Mouse (Mus musculus): Measurements from ENCODE around the gene Ift172. TPM values are rescaled to one million over a fixed set of nuclear protein-coding genes. Genes with fewer than 3 reads are reported as not detected.

The Ift172 gene
- 0.30 and 0.43 TPM in 2 replicates for polyA plus RNA-seq (2012)

DNA sequence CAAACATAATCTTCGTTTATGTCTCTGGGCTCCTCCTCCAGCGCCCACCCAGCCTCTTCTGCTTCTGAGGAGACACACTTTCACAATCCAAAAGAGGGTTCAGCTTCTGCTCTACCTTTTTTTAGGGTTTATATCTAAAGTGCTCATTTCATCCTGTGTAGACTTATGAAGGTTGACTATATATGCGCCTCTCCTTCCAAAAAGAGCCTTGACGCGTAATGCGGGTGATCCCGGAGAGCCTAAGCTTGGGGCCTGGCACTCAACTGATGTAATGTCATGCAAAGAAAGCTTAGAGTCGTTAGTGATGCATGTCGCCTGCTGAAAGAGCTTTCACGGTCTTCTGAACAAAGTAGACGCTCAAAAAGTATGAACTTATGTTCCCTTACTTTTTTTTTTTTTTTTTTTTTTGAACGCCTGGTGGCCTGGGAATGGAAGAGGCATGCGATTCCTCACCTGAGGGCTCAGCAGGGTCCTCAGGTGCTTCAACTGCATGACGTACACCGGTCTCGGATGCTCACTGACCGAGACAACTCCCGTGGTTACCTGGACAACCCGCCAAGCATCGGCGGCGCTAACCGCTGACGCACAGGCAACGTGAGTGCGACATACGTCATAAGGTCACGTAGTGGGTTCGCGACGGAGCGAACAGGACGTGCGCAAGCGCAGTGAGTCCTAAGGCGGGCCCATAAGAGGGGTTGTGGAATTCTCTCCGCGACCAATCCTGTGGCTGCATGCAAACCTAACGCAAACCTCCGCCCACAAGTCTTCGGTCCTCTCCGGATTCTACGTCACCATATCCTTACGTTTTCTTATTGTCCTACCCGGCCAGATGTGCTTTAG is at the start of gene Ift172:
Gene Ift172, minus strand, starts transcription at position 596 of the 840 bp plus-strand sequence.
- peak within 1 kb of the TSS; percentile 69 for H3K4me3 ChIP-seq (replicated peaks)
- peaks cover 4% of the 10 kb centered on the region for H3K36me3 ChIP-seq (ENCODE audit: control insufficient read depth)
- TF ChIP-seq GATA1 (IDR thresholded peaks at IDR 0.05; ENCODE audit: low read length) (no peak), TAL1 (IDR thresholded peaks at IDR 0.05; ENCODE audit: low read length) (no peak)
- H3K9me3 ChIP-seq (ENCODE audit: control insufficient read depth, low read length): no peaks in the 10 kb centered on the region; the same call in 1 of the 2 replicates
- H3K4me1 ChIP-seq (ENCODE audit: control insufficient read depth): peaks cover 37% of the 10 kb centered on the region
- peaks cover 28% of the 10 kb centered on the region for H3K27me3 ChIP-seq (ENCODE audit: control insufficient read depth)

DNA sequence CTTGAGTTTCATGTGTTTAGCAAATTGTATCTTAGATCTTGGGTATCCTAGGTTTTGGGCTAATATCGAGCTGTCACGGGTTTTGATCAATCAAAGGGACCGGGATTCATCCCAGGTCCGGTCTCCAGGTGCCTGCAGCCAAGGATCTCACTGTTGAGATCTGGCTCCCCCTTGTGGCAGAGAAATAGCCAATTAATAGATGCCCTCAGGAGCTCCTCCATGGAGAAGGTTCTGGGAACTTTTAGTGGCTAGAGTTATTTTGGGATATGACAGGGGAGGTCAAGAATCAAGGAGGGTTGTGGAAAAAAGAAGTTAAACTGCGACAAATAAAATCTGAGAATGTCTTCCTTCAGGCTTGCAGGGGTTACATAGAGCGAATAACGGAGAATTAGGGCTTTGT is 37.3 kb upstream of the Ift172 start:
- no peak overlapping the region for H3K4me3 ChIP-seq (replicated peaks)
- H3K4me1 ChIP-seq (ENCODE audit: control insufficient read depth): no peaks in the 10 kb centered on the region
- peaks cover 8% of the 10 kb centered on the region for H3K9me3 ChIP-seq (ENCODE audit: control insufficient read depth, low read length)
- H3K36me3 ChIP-seq (ENCODE audit: control insufficient read depth): no peaks in the 10 kb centered on the region
- H3K27me3 ChIP-seq (ENCODE audit: control insufficient read depth): no peaks in the 10 kb centered on the region
- no peak for TF ChIP-seq TAL1 (IDR thresholded peaks at IDR 0.05; ENCODE audit: low read length)
- no peak for TF ChIP-seq GATA1 (IDR thresholded peaks at IDR 0.05; ENCODE audit: low read length)

DNA sequence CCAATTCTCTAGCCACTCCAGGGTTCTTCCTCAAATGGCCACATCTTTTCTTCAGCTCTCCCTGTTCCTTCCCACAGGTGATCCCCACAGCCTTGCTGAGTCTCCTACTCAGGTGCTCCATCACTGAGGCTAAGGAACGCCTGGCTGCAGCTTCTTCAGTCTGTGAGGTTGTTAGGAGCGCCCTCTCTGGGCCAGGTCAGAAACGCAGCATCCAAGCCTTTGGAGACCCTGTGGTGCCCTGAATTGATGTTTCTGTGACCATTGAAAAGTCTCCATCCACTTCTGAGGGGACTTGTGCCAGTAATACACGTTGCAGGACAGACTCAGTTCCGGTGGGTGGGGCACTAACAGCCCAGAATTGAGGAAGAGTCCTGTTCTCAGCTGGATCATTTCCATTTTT is 35.9 kb upstream of the Ift172 start:
- H3K4me1 ChIP-seq (ENCODE audit: control insufficient read depth): no peaks in the 10 kb centered on the region
- no peaks in the 10 kb centered on the region for H3K36me3 ChIP-seq (ENCODE audit: control insufficient read depth)
- no peaks in the 10 kb centered on the region for H3K9me3 ChIP-seq (ENCODE audit: control insufficient read depth, low read length)
- no peaks in the 10 kb centered on the region for H3K27me3 ChIP-seq (ENCODE audit: control insufficient read depth)
- no peak overlapping the region for H3K4me3 ChIP-seq (replicated peaks)
- TF ChIP-seq TAL1 (IDR thresholded peaks at IDR 0.05; ENCODE audit: low read length) (no peak), GATA1 (IDR thresholded peaks at IDR 0.05; ENCODE audit: low read length) (no peak)

DNA sequence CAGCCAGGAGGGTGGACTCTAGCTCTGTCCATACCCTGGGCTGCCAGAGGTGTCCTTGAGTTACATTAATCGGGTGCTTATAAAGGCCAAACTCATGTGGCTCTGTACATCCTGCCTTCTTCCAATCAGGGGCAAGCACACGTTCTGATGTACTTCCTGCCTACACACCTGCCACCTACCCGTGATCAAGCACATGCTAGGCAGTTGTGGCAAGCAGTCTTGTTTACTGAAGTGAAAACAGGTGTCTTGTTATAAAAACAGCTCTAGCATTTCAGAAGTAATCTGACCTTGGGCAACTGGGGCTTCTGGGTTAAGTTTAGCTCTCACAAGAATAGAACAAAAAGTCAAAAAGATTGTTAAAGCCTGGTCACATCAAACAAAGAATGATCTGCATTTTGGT is 33.2 kb upstream of the Ift172 start:
- Histone ChIP-seq H3K4me1 (ENCODE audit: control insufficient read depth) (no peaks in the 10 kb centered on the region), H3K36me3 (ENCODE audit: control insufficient read depth) (no peaks in the 10 kb centered on the region), H3K27me3 (ENCODE audit: control insufficient read depth) (no peaks in the 10 kb centered on the region), H3K9me3 (ENCODE audit: control insufficient read depth, low read length) (peaks cover 2% of the 10 kb centered on the region; the same call in 1 of the 2 replicates), H3K4me3 (replicated peaks) (no peak overlapping the region)
- TF ChIP-seq TAL1 (IDR thresholded peaks at IDR 0.05; ENCODE audit: low read length): no peak
- TF ChIP-seq GATA1 (IDR thresholded peaks at IDR 0.05; ENCODE audit: low read length): no peak

DNA sequence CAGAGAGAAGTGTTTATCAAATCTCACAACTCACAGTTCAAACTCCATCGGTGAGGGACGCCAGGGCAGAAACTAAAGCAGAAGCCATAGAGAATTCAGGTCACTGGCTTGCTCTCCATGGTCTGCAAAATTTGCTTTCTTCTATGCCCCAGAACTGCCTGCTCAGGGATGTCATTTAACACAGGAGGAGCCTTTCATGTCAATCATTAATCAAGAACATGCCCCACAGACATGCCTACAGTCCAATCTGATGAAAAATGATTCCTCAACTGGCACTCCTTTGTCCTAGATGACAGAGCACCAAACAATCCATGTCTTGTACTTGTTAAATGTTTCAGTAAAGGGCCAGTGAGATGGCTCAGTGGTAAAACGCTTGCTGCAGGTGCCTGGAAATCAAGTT is 31.9 kb upstream of the Ift172 start:
- TF ChIP-seq GATA1 (IDR thresholded peaks at IDR 0.05; ENCODE audit: low read length): no peak
- TF ChIP-seq TAL1 (IDR thresholded peaks at IDR 0.05; ENCODE audit: low read length): no peak
- Histone ChIP-seq H3K9me3 (ENCODE audit: control insufficient read depth, low read length) (peaks cover 2% of the 10 kb centered on the region; the same call in 1 of the 2 replicates), H3K36me3 (ENCODE audit: control insufficient read depth) (no peaks in the 10 kb centered on the region), H3K27me3 (ENCODE audit: control insufficient read depth) (no peaks in the 10 kb centered on the region), H3K4me1 (ENCODE audit: control insufficient read depth) (no peaks in the 10 kb centered on the region), H3K4me3 (replicated peaks) (no peak overlapping the region)

DNA sequence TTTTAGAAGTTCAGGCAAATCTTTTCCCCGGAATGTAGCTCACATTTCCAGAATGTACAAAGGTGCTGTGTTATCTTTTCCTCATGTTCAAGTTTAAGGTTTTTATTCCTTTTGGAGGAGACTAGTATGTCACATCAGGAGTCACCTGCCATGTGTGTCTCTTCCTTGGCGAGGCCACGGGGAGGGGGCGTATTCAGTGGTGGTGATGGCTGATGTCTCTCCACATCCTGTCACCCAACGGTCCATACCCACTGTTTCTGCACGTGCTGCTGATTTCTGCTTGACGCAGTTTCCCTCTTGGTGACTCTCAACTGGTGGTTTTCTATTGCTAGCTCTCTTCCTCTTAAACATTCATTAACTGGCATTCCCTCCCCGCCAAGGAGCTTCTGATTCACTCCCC is 21.9 kb upstream of the Ift172 start:
- Histone ChIP-seq H3K36me3 (ENCODE audit: control insufficient read depth) (no peaks in the 10 kb centered on the region; the same call in 1 of the 2 replicates), H3K27me3 (ENCODE audit: control insufficient read depth) (no peaks in the 10 kb centered on the region), H3K4me1 (ENCODE audit: control insufficient read depth) (no peaks in the 10 kb centered on the region), H3K4me3 (replicated peaks) (no peak overlapping the region), H3K9me3 (ENCODE audit: control insufficient read depth, low read length) (no peaks in the 10 kb centered on the region; the same call in 1 of the 2 replicates)
- TF ChIP-seq GATA1 (IDR thresholded peaks at IDR 0.05; ENCODE audit: low read length) (no peak), TAL1 (IDR thresholded peaks at IDR 0.05; ENCODE audit: low read length) (no peak)

DNA sequence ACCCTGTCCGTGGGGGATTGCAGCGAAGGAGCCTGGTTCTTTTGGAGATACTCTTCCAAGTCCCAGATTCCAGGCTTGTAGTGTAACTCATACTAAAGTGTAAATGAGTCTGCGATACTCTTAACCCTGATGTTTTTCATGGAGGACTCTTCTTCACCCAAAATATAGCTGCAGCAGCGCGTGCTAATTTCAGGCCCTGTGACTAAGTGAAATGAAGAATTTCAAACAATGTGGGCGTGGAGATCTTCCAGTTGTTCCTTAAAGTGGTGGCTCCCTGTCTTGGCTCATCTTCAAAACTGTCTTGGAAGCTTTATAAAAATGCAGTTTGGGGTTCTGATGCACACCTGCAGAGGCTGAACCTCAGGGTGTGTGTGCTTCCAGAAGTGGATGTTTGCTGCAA is 12.2 kb upstream of the Ift172 start:
- no peak overlapping the region for H3K4me3 ChIP-seq (replicated peaks)
- H3K27me3 ChIP-seq (ENCODE audit: control insufficient read depth): peaks cover 8% of the 10 kb centered on the region
- H3K36me3 ChIP-seq (ENCODE audit: control insufficient read depth): no peaks in the 10 kb centered on the region
- H3K4me1 ChIP-seq (ENCODE audit: control insufficient read depth): no peaks in the 10 kb centered on the region
- TF ChIP-seq TAL1 (IDR thresholded peaks at IDR 0.05; ENCODE audit: low read length) (no peak), GATA1 (IDR thresholded peaks at IDR 0.05; ENCODE audit: low read length) (no peak)
- H3K9me3 ChIP-seq (ENCODE audit: control insufficient read depth, low read length): no peaks in the 10 kb centered on the region

DNA sequence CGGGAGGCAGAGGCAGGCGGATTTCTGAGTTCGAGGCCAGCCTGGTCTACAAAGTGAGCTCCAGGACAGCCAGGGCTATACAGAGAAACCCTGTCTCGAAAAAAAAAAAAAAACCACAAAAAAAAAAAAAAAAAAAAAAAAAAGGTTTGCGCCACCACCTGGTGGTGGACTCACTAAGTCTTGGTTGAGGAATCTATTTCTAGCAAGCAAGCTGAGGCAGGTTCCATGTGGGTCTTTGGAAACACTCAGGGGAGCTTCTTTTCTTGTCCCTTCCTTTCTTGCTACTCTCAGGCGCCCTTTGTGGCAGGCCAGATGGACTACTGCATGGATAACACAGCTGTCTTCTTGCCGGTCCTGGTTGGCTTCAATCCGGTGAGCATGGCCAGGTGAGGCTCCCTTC is 10.9 kb upstream of the Ift172 start:
- Histone ChIP-seq H3K9me3 (ENCODE audit: control insufficient read depth, low read length) (no peaks in the 10 kb centered on the region), H3K4me1 (ENCODE audit: control insufficient read depth) (no peaks in the 10 kb centered on the region), H3K36me3 (ENCODE audit: control insufficient read depth) (no peaks in the 10 kb centered on the region), H3K4me3 (replicated peaks) (no peak overlapping the region), H3K27me3 (ENCODE audit: control insufficient read depth) (peaks cover 21% of the 10 kb centered on the region)
- TF ChIP-seq TAL1 (IDR thresholded peaks at IDR 0.05; ENCODE audit: low read length) (no peak), GATA1 (IDR thresholded peaks at IDR 0.05; ENCODE audit: low read length) (no peak)

DNA sequence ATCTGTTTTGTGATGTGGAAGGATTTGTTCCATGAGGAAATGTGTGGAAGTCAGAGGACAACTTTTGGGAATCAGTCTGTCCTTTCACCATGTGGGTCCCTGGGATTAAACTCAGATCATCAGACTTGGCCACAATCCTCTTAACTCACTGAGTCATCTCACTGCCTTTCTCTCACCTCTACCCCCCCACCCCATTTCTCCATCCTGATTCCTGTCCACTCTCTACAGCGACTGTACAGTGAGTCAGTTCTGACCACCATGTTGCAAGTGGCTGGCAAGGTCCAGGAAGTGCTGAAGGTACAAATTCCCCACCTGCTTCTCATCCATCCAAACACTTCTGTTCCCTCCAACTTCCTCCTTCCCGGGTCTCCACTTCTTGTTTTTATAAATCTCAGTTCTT is 7.6 kb upstream of the Ift172 start:
- TF ChIP-seq GATA1 (IDR thresholded peaks at IDR 0.05; ENCODE audit: low read length) (no peak), TAL1 (IDR thresholded peaks at IDR 0.05; ENCODE audit: low read length) (no peak)
- Histone ChIP-seq H3K9me3 (ENCODE audit: control insufficient read depth, low read length) (no peaks in the 10 kb centered on the region; the same call in 1 of the 2 replicates), H3K27me3 (ENCODE audit: control insufficient read depth) (peaks cover 54% of the 10 kb centered on the region), H3K4me3 (replicated peaks) (no peak overlapping the region), H3K4me1 (ENCODE audit: control insufficient read depth) (peaks cover 7% of the 10 kb centered on the region), H3K36me3 (ENCODE audit: control insufficient read depth) (peaks cover under 1% of the 10 kb centered on the region; the same call in 1 of the 2 replicates)

All from erythroblast, embryonic 14.5 days (primary cell).